Mouse (Mus musculus): ENCODE results near the gene Slc23a2. TPM values are rescaled to one million over a fixed set of nuclear protein-coding genes. Genes with fewer than 3 reads are reported as not detected.

The Slc23a2 gene
- polyA plus RNA-seq, 1 experiment from 2014 or later, result 7.9 TPM

DNA sequence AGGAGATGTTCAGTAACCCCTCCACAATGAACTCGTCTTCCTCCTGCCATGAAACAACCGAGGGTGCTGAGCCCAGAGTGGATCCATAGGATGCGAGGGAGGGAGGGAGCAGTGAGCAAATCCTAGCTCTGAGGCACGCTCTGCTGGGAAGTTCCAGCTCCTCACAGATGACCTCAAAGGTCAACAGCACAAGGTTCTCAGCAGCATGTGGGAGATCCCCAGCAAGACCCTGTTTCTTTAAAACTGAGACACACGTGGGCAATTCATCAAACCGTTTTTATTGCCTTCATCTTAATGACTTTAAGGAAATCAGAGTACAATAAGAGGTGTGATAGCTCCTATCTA lies 137.5 kb downstream of the Slc23a2 start:
- Histone ChIP-seq H3K36me3 (ENCODE audit: control insufficient read depth, insufficient read depth, low read length) (no peaks in the 10 kb centered on the region), H3K4me2 (no peak overlapping the region), H3K27ac (ENCODE audit: low read depth, low read length) (no peak overlapping the region), H3K9me3 (ENCODE audit: control insufficient read depth, low read length) (no peaks in the 10 kb centered on the region), H3K9ac (ENCODE audit: low read depth, low read length) (no peak overlapping the region), H3K4me1 (replicated peaks; ENCODE audit: control insufficient read depth, insufficient read depth, low read length) (no peaks in the 10 kb centered on the region), H3K27me3 (replicated peaks; ENCODE audit: control insufficient read depth, insufficient read depth, low read length) (no peaks in the 10 kb centered on the region), H3K4me3 (ENCODE audit: low read depth, low read length) (no peak overlapping the region)
- ATAC-seq (replicated peaks; ENCODE audit: low FRiP score) (no peak), DNase-seq (ENCODE audit: low spot score) (no peak)
- WGBS, result 51% methylated on average over 6 of the region's 6 CpGs

DNA sequence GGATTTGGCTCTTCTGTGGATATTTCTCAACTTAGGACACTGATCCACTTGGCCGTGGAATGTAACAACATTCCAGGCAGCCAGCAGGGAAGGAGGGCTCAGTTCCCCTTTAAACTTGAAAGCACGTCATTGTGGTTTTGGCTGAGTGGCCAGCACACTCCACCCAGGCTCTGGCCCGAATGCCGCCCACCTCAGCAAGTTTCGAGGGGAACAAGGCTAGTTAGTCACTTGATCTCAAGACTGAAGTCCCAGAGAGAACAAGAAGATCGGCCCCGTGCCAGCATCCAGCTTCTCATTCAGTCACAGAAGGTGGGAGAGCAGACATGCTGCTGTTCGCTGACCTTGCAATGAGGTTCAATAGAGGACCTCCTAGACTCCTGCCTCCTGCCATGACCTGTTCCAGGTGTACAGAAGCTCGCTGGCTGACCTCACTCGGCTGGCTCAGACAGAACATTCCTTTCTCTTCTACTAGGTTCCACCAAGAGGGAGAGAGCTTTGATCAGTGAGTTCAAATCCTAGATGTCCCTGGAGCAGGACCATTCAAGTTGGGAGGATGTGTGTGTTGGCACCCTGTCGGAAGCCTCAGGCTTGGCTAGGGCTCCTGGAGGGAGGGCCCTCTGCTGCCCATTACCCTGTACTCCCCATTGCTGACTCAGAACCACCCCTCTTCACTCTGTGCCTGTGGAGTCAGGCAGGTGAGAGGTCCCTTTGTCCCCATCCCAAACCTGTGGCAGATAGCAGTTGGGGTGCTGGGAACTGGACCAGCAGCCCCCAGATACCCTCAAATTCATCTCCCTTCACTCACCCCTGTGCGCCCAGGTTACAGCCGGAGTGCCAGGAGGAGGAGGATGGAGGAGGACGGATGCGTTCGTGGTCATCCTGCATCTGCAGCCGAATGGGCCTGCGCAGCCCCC lies 138.1 kb downstream of the Slc23a2 start:
- no peak overlapping the region for H3K4me3 ChIP-seq (ENCODE audit: low read depth, low read length)
- no peak overlapping the region for H3K4me2 ChIP-seq
- WGBS, result 72% methylated on average over 18 of the region's 18 CpGs
- no peaks in the 10 kb centered on the region for H3K27me3 ChIP-seq (replicated peaks; ENCODE audit: control insufficient read depth, insufficient read depth, low read length)
- no peak overlapping the region for H3K9ac ChIP-seq (ENCODE audit: low read depth, low read length)
- ATAC-seq (replicated peaks; ENCODE audit: low FRiP score) (no peak), DNase-seq (ENCODE audit: low spot score) (no peak)
- H3K27ac ChIP-seq (ENCODE audit: low read depth, low read length), result no peak overlapping the region
- no peaks in the 10 kb centered on the region for H3K4me1 ChIP-seq (replicated peaks; ENCODE audit: control insufficient read depth, insufficient read depth, low read length)
- H3K9me3 ChIP-seq (ENCODE audit: control insufficient read depth, low read length), result no peaks in the 10 kb centered on the region
- H3K36me3 ChIP-seq (ENCODE audit: control insufficient read depth, insufficient read depth, low read length), result no peaks in the 10 kb centered on the region

DNA sequence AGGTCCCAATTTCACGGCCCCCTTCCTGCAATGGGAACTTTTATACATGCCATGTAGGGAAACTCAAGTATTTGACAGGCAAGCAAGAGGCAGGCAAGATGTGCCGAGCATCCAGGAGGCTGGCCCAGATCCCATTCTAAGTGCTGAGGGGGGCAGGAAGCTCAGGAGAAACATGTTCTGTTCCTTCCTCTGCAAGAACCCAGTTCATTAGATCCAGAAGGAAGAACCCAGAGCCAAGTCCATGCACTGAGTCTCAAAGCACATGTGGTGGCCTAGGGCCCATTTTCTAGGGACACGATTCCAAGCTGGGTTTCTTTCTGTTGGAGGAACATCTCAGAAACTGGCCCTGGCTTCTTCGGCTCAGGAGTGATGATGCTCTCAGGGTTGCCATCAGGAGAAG lies 139.5 kb downstream of the Slc23a2 start:
- H3K27ac ChIP-seq (ENCODE audit: low read depth, low read length), result no peak overlapping the region
- H3K4me3 ChIP-seq (ENCODE audit: low read depth, low read length), result no peak overlapping the region
- H3K9me3 ChIP-seq (ENCODE audit: control insufficient read depth, low read length), result no peaks in the 10 kb centered on the region
- H3K27me3 ChIP-seq (replicated peaks; ENCODE audit: control insufficient read depth, insufficient read depth, low read length), result no peaks in the 10 kb centered on the region
- H3K36me3 ChIP-seq (ENCODE audit: control insufficient read depth, insufficient read depth, low read length), result no peaks in the 10 kb centered on the region
- no peak overlapping the region for H3K4me2 ChIP-seq
- H3K4me1 ChIP-seq (replicated peaks; ENCODE audit: control insufficient read depth, insufficient read depth, low read length), result no peaks in the 10 kb centered on the region
- no peak overlapping the region for H3K9ac ChIP-seq (ENCODE audit: low read depth, low read length)
- ATAC-seq (replicated peaks; ENCODE audit: low FRiP score) (no peak), DNase-seq (ENCODE audit: low spot score) (no peak)
- 81% methylated on average over 4 of the region's 4 CpGs for WGBS

DNA sequence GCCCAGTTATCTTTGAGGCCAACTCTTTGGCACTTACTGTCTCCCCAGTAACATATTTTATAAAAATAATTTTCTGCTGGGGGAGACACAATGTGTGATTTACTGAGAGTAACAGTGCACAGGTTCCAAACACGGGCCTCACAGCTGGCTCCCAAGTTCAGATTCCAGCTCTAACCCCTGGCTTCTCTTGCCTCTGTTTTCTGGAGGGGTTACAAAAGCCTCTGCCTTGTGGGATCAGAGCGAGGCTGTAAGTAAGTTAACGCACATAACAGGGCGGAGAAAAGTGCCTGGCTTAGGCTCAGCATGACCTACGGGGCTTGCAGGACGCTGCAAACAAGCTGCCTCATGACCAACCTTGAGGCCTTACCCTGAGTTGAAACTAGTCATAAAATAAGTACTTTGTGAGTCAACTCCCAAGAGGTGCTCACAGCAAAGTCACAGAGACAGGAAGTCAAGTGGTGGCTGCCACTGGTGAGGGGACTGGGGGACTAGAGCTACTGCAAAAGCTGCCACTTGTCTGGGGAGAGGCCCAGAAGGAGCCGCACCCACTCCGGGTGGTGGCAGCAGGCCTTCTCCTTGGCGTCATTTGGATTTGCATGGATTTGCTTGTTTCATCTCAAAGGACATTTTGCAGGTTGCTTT lies 140.3 kb downstream of the Slc23a2 start:
- no peak overlapping the region for H3K27ac ChIP-seq (ENCODE audit: low read depth, low read length)
- DNase-seq (ENCODE audit: low spot score), result no peak
- no peaks in the 10 kb centered on the region for H3K9me3 ChIP-seq (ENCODE audit: control insufficient read depth, low read length)
- no peak overlapping the region for H3K4me2 ChIP-seq
- 82% methylated on average over 9 of the region's 9 CpGs for WGBS
- ATAC-seq (replicated peaks; ENCODE audit: low FRiP score), result no peak
- no peaks in the 10 kb centered on the region for H3K36me3 ChIP-seq (ENCODE audit: control insufficient read depth, insufficient read depth, low read length)
- no peaks in the 10 kb centered on the region for H3K27me3 ChIP-seq (replicated peaks; ENCODE audit: control insufficient read depth, insufficient read depth, low read length)
- no peak overlapping the region for H3K9ac ChIP-seq (ENCODE audit: low read depth, low read length)
- no peaks in the 10 kb centered on the region for H3K4me1 ChIP-seq (replicated peaks; ENCODE audit: control insufficient read depth, insufficient read depth, low read length)
- H3K4me3 ChIP-seq (ENCODE audit: low read depth, low read length), result no peak overlapping the region

DNA sequence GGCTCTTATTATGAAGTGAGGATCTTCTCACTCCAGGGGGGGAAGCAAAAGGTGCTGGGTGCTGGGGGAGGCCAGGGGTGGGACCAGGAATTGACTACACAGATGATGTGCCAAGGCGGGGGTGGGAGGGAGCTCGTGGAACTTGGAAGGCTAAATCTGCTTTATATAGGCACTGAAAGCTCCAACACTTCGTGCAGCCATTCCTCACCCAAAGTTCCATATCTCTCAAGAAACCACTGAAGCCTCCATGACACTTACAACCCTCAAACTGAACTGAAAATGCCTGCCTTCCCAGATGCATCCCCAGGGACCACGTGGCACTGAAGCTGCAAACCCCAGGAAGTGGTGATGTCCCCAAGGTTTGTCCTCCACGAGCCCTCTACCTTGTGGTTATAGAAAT lies 141.0 kb downstream of the Slc23a2 start:
- Histone ChIP-seq H3K4me1 (replicated peaks; ENCODE audit: control insufficient read depth, insufficient read depth, low read length) (no peaks in the 10 kb centered on the region), H3K36me3 (ENCODE audit: control insufficient read depth, insufficient read depth, low read length) (no peaks in the 10 kb centered on the region), H3K4me2 (no peak overlapping the region), H3K9ac (ENCODE audit: low read depth, low read length) (no peak overlapping the region), H3K9me3 (ENCODE audit: control insufficient read depth, low read length) (no peaks in the 10 kb centered on the region), H3K27me3 (replicated peaks; ENCODE audit: control insufficient read depth, insufficient read depth, low read length) (no peaks in the 10 kb centered on the region), H3K4me3 (ENCODE audit: low read depth, low read length) (no peak overlapping the region), H3K27ac (ENCODE audit: low read depth, low read length) (no peak overlapping the region)
- no peak for DNase-seq (ENCODE audit: low spot score)
- WGBS, result 74% methylated on average over 5 of the region's 5 CpGs
- no peak for ATAC-seq (replicated peaks; ENCODE audit: low FRiP score)

Other genes with a start within 250 kb of the Slc23a2 start
- 32.6 and 33.3 TPM in 2 replicates for gene Prnp, start 235.2 kb downstream of the Slc23a2 start, polyA plus RNA-seq (2014; fragmentation: Nextera tagmentation; extraction: Ambion mirVana)
- 0.25 TPM in 1 of 2 replicates, not detected in the other for gene Prn, start 235.2 kb downstream of the Slc23a2 start, polyA plus RNA-seq (2014; fragmentation: Nextera tagmentation; extraction: Ambion mirVana)
- 1.6 and 2.5 TPM in 2 replicates for gene Prnd, start 194.2 kb downstream of the Slc23a2 start, polyA plus RNA-seq (2014; fragmentation: Nextera tagmentation; extraction: Ambion mirVana)
- 4.9 and 6.2 TPM in 2 replicates for gene Rassf2, start 114.8 kb downstream of the Slc23a2 start, polyA plus RNA-seq (2014; fragmentation: Nextera tagmentation; extraction: Ambion mirVana)
- 37.9 and 38.2 TPM in 2 replicates for gene Tmem230, start 102.7 kb upstream of the Slc23a2 start, polyA plus RNA-seq (2014; fragmentation: Nextera tagmentation; extraction: Ambion mirVana)
- 415 and 419 TPM in 2 replicates for gene Pcna, start 108.2 kb upstream of the Slc23a2 start, polyA plus RNA-seq (2014; fragmentation: Nextera tagmentation; extraction: Ambion mirVana)
- gene Cds2, start 118.0 kb upstream of the Slc23a2 start, polyA plus RNA-seq (2014; fragmentation: Nextera tagmentation; extraction: Ambion mirVana), result 12.9 and 19.0 TPM in 2 replicates
- gene Prokr2, start 240.3 kb upstream of the Slc23a2 start, polyA plus RNA-seq (2014; fragmentation: Nextera tagmentation; extraction: Ambion mirVana), result 2.6 and 3.2 TPM in 2 replicates